Mouse (Mus musculus) bone marrow macrophage, adult 2 months (primary cell): ENCODE measurements around the gene Gpr12. TPM values are rescaled to one million over a fixed set of nuclear protein-coding genes. Genes with fewer than 3 reads are reported as not detected.
"Not testable (repeated sequence)": the region's sequence is repeated elsewhere in the genome, so short reads cannot be mapped to it uniquely, and the experiment has no call there.

Source experiments
- H3K27ac ChIP-seq: 2 replicates; pipeline ENCODE4 v1.5.1; 2012; ENCODE audit warnings: low read depth, low read length; ENCODE audit not compliant: insufficient read depth
- H3K4me1 ChIP-seq: 2 replicates; pipeline ENCODE4 v1.6.1; 2012; ENCODE audit warnings: low read length; ENCODE audit not compliant: control insufficient read depth, insufficient read depth
- H3K4me3 ChIP-seq: 2 replicates; pipeline ENCODE4 v1.5.1; 2012; ENCODE audit warnings: mild to moderate bottlenecking, low read length, moderate library complexity; ENCODE audit not compliant: insufficient read depth
- CTCF ChIP-seq: IDR thresholded peaks from 2 replicates; pipeline ENCODE4 v1.5.1; 2012; ENCODE audit warnings: low read depth, mild to moderate bottlenecking, low read length, moderate library complexity
- POLR2A ChIP-seq: IDR thresholded peaks from 2 replicates; pipeline ENCODE4 v1.6.1; 2012; ENCODE audit warnings: mild to moderate bottlenecking, low read depth, low read length, borderline replicate concordance
- polyA plus RNA-seq: library from polyadenylated mRNA; stranded (reverse); fragments of >200 nt; gene quantifications from 2 replicates; pipeline ENCODE4 v1.2.4, GENCODE M21; 2012; ENCODE audit not compliant: missing spikeins, insufficient read depth, insufficient read length

Gpr12 gene
- polyA plus RNA-seq, 1 experiment, result not detected

DNA sequence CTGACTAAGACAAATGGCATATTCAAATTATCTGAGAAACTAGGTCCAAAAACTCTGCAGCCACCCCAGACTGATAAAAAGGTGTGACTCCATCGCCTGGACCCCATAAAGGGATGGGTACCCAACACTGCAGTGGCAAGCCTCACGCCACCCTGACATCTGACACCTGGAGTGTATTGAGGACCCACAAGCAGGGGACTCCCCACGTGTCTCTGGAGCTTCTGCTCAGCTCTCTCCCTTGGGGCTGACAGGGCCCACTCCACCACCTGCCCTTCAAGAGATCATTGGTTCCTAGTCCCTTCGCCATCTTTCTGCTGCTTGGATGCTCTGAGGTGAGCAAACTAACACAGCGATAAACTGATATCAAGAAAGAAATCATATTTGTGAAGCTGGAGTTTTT is 22.8 kb upstream of the Gpr12 start:
- Histone ChIP-seq H3K4me1 (no peaks in the 10 kb centered on the region), H3K4me3 (no peak overlapping the region), H3K27ac (no peak overlapping the region)
- no peak for TF ChIP-seq CTCF
- TF ChIP-seq POLR2A, result no peak

DNA sequence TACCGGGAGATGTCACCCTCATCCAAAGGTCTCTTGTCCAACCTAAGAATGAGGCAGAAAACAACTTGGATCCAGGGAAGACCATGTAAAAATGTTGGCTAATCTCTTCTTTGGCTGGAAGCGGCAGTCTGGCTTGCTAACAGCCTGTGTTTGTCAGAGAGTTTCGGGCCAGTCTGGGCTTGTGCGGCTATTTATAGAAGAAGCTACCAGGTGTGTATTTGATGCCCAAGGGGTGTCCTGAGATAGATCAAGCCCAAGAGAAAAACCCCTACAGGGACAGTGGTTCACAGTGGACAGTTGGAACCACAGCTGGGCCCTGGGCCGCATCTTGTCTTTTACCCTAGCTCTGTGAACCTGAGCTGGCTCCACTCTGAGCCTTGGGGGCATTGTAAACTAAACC is 21.9 kb upstream of the Gpr12 start:
- H3K27ac ChIP-seq, result no peak overlapping the region
- TF ChIP-seq CTCF (no peak), POLR2A (no peak)
- H3K4me1 ChIP-seq, result no peaks in the 10 kb centered on the region
- H3K4me3 ChIP-seq, result no peak overlapping the region

- no peak overlapping the region for H3K4me3 ChIP-seq
- H3K4me1 ChIP-seq, result no peaks in the 10 kb centered on the region
- no peak overlapping the region for H3K27ac ChIP-seq
- TF ChIP-seq POLR2A (no peak), CTCF (no peak)
These were observed 21.2 kb upstream of the Gpr12 start for GRCm38 (mm10) chr5:146606221-146606620.

GRCm38 (mm10) chr5:146599970-146600369 is 14.9 kb upstream of the Gpr12 start:
- no peak overlapping the region for H3K27ac ChIP-seq
- no peak overlapping the region for H3K4me3 ChIP-seq
- TF ChIP-seq POLR2A (no peak), CTCF (no peak)
- H3K4me1 ChIP-seq, result peaks cover 5% of the 10 kb centered on the region

- not testable (repeated sequence) for H3K27ac ChIP-seq, H3K4me1 ChIP-seq, H3K4me3 ChIP-seq
These were observed 14.2 kb upstream of the Gpr12 start for GRCm38 (mm10) chr5:146599216-146599615.

DNA sequence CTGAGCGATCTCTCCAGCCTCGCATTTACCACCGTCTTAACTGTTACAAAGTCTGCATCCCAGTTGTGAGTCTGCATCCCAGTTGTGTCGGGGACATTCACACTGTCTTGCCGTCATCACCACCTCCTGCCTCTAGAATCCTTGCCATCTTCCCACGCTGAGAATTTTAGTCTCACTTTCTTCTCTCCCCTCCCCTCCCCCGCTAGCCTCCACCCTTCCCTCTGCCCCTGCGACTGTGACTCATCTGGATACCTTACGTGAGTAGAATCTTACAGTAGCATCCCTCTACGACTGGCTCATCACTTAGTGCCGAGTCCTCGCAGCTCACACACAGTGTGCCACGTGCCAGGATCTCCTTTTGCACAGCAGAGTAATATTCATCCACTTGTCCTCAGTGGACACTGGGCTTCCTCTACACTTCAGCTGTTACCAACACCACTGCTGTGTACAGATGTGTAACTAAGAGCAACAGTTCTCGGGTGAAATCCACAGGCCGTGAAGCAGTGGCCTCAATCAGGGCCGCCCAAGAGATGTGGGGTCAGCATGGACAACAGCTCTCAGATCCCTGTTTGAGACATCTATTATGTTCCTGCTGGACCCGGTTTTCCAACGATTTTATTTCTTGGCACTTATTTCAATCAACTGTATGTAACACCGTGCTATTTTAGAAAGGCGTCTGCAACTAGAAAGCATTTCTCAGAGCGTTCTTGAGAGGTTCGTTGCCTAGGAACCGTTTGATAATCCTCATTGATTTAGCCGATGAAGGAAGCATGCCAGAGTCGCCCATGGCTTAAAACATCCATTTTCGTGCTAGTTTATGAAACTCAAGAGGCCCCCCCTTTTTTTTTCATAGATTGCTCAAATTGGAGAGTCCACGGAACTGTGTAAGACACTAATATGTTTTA is 13.4 kb upstream of the Gpr12 start:
- no peak for TF ChIP-seq POLR2A
- Histone ChIP-seq H3K27ac (no peak overlapping the region), H3K4me3 (no peak overlapping the region), H3K4me1 (peaks cover 5% of the 10 kb centered on the region)

GRCm38 (mm10) chr5:146597503-146597874 is 12.4 kb upstream of the Gpr12 start:
- no peak overlapping the region for H3K27ac ChIP-seq
- TF ChIP-seq CTCF (no peak), POLR2A (no peak)
- no peak overlapping the region for H3K4me3 ChIP-seq
- peaks cover 5% of the 10 kb centered on the region for H3K4me1 ChIP-seq

DNA sequence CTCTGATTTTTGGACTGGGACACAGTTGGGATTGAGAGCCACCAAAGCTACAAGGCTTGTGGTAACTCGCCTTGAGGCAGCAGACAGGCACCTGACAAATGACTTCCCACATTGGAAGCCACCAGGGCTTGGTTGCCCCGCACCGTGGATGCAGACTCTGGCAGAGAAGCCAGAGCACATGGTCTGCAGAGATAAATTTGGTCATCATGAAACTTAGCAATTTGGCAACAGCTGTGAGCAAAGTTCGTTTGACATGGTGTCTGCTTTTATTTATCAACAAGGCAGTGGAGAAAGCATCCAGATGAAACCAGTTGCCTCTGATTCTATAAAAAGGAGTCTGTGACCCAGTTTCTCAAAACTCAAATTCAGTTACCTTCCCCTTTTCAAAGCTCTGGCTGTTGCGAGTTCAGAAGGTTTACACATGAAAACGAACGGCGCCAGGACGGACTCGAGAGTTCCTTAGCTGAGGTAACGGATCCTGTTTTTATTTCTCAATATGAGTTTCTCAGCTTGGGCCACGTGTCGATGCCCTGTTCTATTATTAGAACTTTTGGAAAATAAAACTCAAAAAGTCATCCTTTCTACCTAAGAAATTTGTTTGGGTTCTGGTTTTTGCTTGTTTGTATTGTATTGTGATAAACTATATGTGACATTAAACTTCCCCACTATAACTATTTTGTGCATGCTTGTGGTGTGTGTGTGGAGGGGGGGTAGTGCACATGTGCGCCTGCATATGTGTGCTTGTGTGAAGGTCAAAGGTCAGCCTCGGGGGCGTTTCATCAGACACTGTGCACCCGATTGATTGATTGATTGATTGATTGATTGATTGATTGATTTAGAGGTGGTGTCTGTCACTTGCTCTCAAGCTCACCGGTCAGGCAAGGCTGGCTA is 11.8 kb upstream of the Gpr12 start:
- no peak overlapping the region for H3K27ac ChIP-seq
- H3K4me3 ChIP-seq, result no peak overlapping the region
- no peak for TF ChIP-seq POLR2A
- TF ChIP-seq CTCF, result no peak
- peaks cover 5% of the 10 kb centered on the region for H3K4me1 ChIP-seq

- TF ChIP-seq POLR2A (no peak), CTCF (no peak)
- H3K4me3 ChIP-seq, result no peak overlapping the region
- peaks cover 5% of the 10 kb centered on the region for H3K4me1 ChIP-seq
- H3K27ac ChIP-seq, result no peak overlapping the region
These were observed 7.5 kb upstream of the Gpr12 start for GRCm38 (mm10) chr5:146592580-146592979.

DNA sequence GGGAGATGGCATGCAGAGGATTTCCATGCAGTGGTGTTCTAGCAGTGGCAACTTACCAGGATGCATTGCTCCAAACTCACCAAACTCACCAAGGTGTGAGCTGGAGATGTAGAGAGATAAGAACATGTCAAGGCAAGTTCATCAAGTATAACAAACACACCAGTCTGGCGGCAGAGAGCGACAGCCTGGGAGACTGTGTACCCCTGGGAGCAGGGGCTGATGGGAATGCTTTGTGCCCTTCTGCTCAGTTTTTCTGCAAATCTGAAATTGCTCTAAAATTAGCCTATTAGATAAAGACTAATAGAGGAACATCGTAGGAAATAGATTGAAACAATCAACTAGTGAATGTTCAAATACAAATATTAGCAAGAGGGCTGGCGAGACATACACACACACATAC is 6.6 kb upstream of the Gpr12 start:
- TF ChIP-seq POLR2A (no peak), CTCF (no peak)
- Histone ChIP-seq H3K4me1 (no peaks in the 10 kb centered on the region), H3K27ac (no peak overlapping the region), H3K4me3 (no peak overlapping the region)
